Mouse (Mus musculus) ES-E14 (cell line): ENCODE measurements around the gene Fn1. TPM values are rescaled to one million over a fixed set of nuclear protein-coding genes. Genes with fewer than 3 reads are reported as not detected.

Source experiments
- DNase-seq: peaks from one replicate; pipeline ENCODE4 v3.0.0-alpha.2; 2013; ENCODE audit warnings: low read depth, low spot score
- H3K27ac ChIP-seq: 2 replicates; pipeline ENCODE4 v1.5.1; 2012; ENCODE audit warnings: low read depth, mild to moderate bottlenecking, low read length, moderate library complexity, mixed read lengths; ENCODE audit not compliant: poor library complexity, insufficient read depth, severe bottlenecking
- H3K36me3 ChIP-seq: 2 replicates; pipeline ENCODE4 v1.6.1; 2012; ENCODE audit warnings: mild to moderate bottlenecking, low read length, moderate library complexity, mixed read lengths; ENCODE audit not compliant: control insufficient read depth, poor library complexity, insufficient read depth, severe bottlenecking
- H3K4me1 ChIP-seq, 2 experiments: fragments of 150-350 bp in 1 of 2; sonication (generic) in 1 of 2; 2 replicates each; pipeline ENCODE4 v1.6.1; 2012; ENCODE audit warnings: low read length in 2 of 2, mild to moderate bottlenecking in 1 of 2, mixed read lengths in 1 of 2; ENCODE audit not compliant: control insufficient read depth in 2 of 2, insufficient read depth in 2 of 2, poor library complexity in 1 of 2
- H3K4me3 ChIP-seq, 2 experiments: fragments of 150-350 bp in 1 of 2; sonication (generic) in 1 of 2; 2 replicates each; pipeline ENCODE4 v1.5.1; 2012; ENCODE audit warnings: low read length in 2 of 2, low read depth in 1 of 2, mild to moderate bottlenecking in 1 of 2, mixed read lengths in 1 of 2; ENCODE audit not compliant: insufficient read depth in 1 of 2, poor library complexity in 1 of 2, severe bottlenecking in 1 of 2
- H3K9ac ChIP-seq: 2 replicates; pipeline ENCODE4 v1.6.1; 2012; ENCODE audit warnings: low read depth, mild to moderate bottlenecking, low read length, mixed read lengths; ENCODE audit not compliant: poor library complexity, insufficient read depth, severe bottlenecking
- H3K9me3 ChIP-seq: fragments of 150-350 bp; sonication (generic); 2 replicates; pipeline ENCODE4 v1.6.1; 2012; ENCODE audit warnings: low read depth, mild to moderate bottlenecking, low read length; ENCODE audit not compliant: control insufficient read depth, insufficient read depth
- CHD2 ChIP-seq: IDR thresholded peaks from 2 replicates; pipeline ENCODE4 v1.6.1; 2014; ENCODE audit warnings: mild to moderate bottlenecking, low read depth, low read length, inconsistent platforms
- HCFC1 ChIP-seq: IDR thresholded peaks from 2 replicates; pipeline ENCODE4 v1.6.1; 2012; ENCODE audit warnings: low read length, inconsistent platforms, borderline replicate concordance; ENCODE audit not compliant: insufficient read depth
- MAFK ChIP-seq: IDR thresholded peaks from 2 replicates; pipeline ENCODE4 v1.6.1; 2014; ENCODE audit warnings: mild to moderate bottlenecking, low read depth, low read length, inconsistent platforms; ENCODE audit not compliant: insufficient read depth
- ZC3H11A ChIP-seq: IDR thresholded peaks from 2 replicates; pipeline ENCODE4 v1.6.1; 2012; ENCODE audit warnings: low read depth, mild to moderate bottlenecking, inconsistent platforms, low read length, borderline replicate concordance
- ZNF384 ChIP-seq: IDR thresholded peaks from 2 replicates; pipeline ENCODE4 v1.6.1; 2012; ENCODE audit warnings: low read depth, low read length, inconsistent platforms
- in situ Hi-C, 2 experiments: fragments of 600-800 bp; cut with MboI; formaldehyde crosslinking; loops; one replicate each; pipeline ENCODE4 v1.15.1; 2025; ENCODE audit warnings: low sequenced_read_pairs in 2 of 2, inconsistent platforms in 1 of 2; ENCODE audit not compliant: unreplicated experiment in 2 of 2
- total RNA-seq: library from RNA; depleted of rRNA; stranded (reverse); fragments of 300-350 nt; gene quantifications from 2 replicates; pipeline ENCODE4 v1.2.3, GENCODE M21; 2012

The Fn1 gene
- total RNA-seq, 1 experiment: 491 TPM

DNA sequence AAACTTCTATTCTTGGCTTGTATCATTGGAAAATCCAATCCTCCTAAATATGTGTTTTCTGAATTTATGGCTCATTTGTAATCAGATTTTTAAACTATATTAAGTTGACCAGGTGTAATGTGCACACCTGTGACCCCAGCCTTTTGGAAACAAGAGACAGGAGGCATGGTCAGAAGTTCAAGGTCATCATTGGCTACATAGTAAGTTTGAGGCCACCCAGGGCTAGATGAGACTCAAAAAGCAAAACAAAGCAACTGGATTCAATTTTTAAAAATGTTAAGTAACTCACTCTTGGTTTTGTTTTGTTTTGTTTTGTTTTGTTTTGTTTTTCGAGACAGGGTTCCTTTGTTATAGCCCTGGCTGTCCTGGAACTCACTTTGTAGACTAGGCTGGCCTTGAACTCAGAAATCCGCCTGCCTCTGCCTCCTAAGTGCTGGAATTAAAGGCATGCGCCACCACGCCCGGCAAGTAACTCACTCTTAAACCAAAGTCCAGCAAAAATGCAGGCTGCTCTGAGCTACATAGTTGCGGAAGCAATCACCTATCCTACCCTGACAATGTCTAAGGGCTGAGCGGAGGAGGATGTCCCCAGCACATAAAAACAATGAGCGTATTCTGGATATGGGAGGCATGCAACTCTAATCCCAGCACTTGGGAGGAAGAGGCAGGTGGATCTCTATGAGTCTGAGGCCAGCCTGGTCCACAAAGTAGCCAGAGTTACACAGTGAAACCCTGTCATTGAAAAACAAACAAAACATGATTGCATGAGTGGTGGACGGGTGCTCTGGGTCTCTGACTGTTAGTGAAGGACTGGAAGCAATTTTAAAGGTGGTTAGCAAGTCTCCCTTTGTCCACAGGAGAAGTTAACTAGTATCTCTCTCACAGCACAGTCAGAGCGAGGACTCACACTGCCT lies 17.6 kb downstream of the Fn1 start:
- Histone ChIP-seq H3K27ac (no peak overlapping the region; the same call in 1 of the 2 replicates), H3K9me3 (no peaks in the 10 kb centered on the region), H3K9ac (no peak overlapping the region), H3K4me3 (no peak overlapping the region), H3K4me1 (peaks cover 0 to 2% of the 10 kb centered on the region in 2 experiments; a peak in 2 of 4 replicates), H3K36me3 (peaks cover 46% of the 10 kb centered on the region)
- DNase-seq: no peak
- TF ChIP-seq CHD2 (no peak), HCFC1 (no peak), ZNF384 (no peak), ZC3H11A (no peak), MAFK (no peak)
- in situ Hi-C loops: no loop called here

DNA sequence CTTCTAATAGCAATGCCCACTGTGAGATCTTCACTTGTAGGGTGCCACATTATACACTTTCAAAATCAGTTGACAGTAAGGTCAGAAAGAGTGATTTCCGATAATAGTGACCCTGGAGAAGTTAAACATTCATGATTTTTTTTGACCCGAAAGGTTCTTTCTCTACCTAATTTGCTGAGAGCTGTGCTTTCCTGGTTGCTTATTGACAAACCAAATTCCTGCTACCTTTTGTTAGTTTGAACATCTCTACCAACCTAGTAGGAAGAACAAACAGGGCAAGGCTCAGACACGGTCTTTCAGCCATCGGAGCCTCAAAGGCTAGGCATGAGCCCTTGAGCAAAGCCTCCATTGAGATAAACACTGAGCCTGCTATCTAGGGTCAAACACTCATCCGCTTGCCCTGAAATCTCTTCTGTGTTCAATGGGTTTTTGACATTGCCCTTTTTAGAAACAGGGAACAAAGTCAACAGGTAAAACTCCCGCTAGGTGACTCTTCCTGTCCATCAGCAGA lies 18.5 kb downstream of the Fn1 start:
- H3K36me3 ChIP-seq: peaks cover 50% of the 10 kb centered on the region

DNA sequence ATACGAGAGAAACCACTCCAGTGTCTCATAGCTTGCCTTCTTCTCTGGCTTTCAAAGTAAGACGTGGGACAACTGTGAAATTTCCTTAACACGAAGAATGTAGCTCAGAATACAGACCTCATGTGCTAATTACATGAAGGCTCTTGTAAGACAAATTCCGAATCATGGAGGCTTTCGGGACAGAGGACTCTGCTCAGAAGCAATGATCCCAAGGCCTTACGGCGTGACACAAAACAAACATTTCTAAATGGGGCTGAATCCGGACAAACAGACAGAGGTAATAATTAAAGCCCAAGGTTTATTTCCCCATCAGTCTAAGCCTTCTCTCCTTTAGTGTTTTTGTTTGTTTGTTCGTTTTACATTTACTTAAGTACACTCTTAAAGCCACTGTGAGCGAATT lies 20.6 kb downstream of the Fn1 start:
- H3K27ac ChIP-seq: no peak overlapping the region
- TF ChIP-seq MAFK (no peak), HCFC1 (no peak), ZNF384 (no peak), CHD2 (no peak), ZC3H11A (no peak)
- in situ Hi-C loops: loop anchor here in 1 of 2 experiments (5.0 kb wide), 1 partner anchor 35 kb away; no protein-coding TSS in a partner anchor
- H3K4me1 ChIP-seq: peaks cover 0 to 2% of the 10 kb centered on the region in 2 experiments; a peak in 2 of 4 replicates
- no peak overlapping the region for H3K4me3 ChIP-seq
- no peak for DNase-seq
- H3K9ac ChIP-seq: no peak overlapping the region
- H3K9me3 ChIP-seq: no peaks in the 10 kb centered on the region
- peaks cover 59% of the 10 kb centered on the region for H3K36me3 ChIP-seq

More for the DNA sequence above, 18.5 kb downstream of the Fn1 start:
- no peak overlapping the region for H3K4me3 ChIP-seq
- H3K4me1 ChIP-seq: peaks cover 0 to 2% of the 10 kb centered on the region in 2 experiments; a peak in 2 of 4 replicates
- TF ChIP-seq ZC3H11A: no peak
- TF ChIP-seq HCFC1: no peak
- TF ChIP-seq CHD2: no peak
- no peak for TF ChIP-seq ZNF384
- TF ChIP-seq MAFK: no peak
- in situ Hi-C loops: loop anchor here in 1 of 2 experiments (5.0 kb wide), 1 partner anchor 37 kb away; no protein-coding TSS in a partner anchor
- no peak for DNase-seq
- H3K9ac ChIP-seq: no peak overlapping the region
- H3K9me3 ChIP-seq: no peaks in the 10 kb centered on the region
- no peak overlapping the region; the same call in 1 of the 2 replicates for H3K27ac ChIP-seq

DNA sequence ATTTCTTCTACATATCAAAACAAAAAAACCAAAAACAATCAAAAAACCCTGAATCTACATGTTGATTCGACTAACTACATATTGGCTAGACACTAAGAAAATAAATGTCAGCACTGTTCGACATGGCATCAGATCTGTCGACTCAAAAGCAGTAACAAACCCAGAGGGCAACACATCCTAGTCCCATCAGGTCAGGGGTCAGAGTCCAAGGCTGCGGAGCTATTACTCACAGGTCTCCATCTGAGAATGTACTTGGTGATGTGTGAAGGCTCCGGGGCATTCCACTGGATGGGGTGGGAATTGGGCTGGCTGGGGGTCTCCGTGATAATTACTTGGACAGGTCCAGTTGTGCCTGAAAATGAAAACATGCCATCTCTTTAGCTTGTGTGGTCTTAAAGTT lies 21.2 kb downstream of the Fn1 start:
- Histone ChIP-seq H3K36me3 (peaks cover 60% of the 10 kb centered on the region), H3K27ac (no peak overlapping the region), H3K9ac (no peak overlapping the region), H3K9me3 (no peaks in the 10 kb centered on the region), H3K4me1 (peaks cover 0 to 2% of the 10 kb centered on the region in 2 experiments; a peak in 2 of 4 replicates), H3K4me3 (no peak overlapping the region)
- no peak for DNase-seq
- TF ChIP-seq CHD2 (no peak), MAFK (no peak), HCFC1 (no peak), ZC3H11A (no peak), ZNF384 (no peak)
- in situ Hi-C loops: loop anchor here in 1 of 2 experiments (5.0 kb wide), 1 partner anchor 35 kb away; no protein-coding TSS in a partner anchor
